Mouse (Mus musculus) heart, adult 2 months (tissue): ENCODE measurements around the gene Arhgap28.

Source experiments
- CTCF ChIP-seq: fragments of 200-600 bp; IDR thresholded peaks from 2 replicates; pipeline ENCODE4 v1.8.1; 2022; ENCODE audit warnings: antibody characterized with exemption, mild to moderate bottlenecking, moderate library complexity
- POLR2A ChIP-seq: fragments of 200-500 bp; IDR thresholded peaks from 2 replicates; pipeline ENCODE4 v1.6.1; 2011; ENCODE audit warnings: mild to moderate bottlenecking, low read depth, low read length, control low read depth; ENCODE audit not compliant: insufficient read depth

- no peak for TF ChIP-seq CTCF
- TF ChIP-seq POLR2A, result no peak
Measured at GRCm38 (mm10) chr17:68045655-68046340, 41.9 kb upstream of the Arhgap28 start.
